ENCODE assay signal across 11 mouse cellular contexts in the genomic region with DNA sequence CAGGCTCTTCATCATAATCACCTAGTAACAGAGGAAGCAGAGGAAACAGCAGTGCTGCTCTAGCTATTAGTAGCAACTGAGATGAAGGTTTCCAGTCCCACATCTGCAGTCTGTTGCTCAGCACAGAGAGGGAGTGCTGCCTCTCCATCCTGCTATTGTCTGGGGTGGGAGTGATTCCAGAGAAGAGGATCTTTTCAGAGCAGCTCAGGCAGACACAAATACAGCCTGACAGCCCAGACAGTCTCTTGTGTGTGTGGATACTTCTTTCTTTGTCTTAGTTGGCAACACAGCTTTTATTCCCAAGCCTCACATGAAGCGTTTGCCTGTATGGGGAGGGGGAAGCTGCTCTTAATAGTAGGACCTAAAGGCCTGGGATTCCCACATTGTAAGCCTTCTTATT.
DNase-seq lines count a peak whose midpoint lies in the region; ATAC-seq and TF ChIP-seq lines count a peak whose summit lies in the region.
"Had no signal": no experiment of that assay in that cellular context is flagged by ENCODE, and none has a peak within 500 bp of the region (broad histone marks: within the 10 kb centered on the region; RNA-seq: fewer than 3 reads in every experiment).

No protein-coding gene starts in this region.

- no peak overlapping the region for H3K4me2 ChIP-seq in lung, embryonic 14.5 days
- H3K4me2 ChIP-seq in intestine, embryonic 15.5 days (replicated peaks), result no peak overlapping the region
- H3K4me2 ChIP-seq: liver, embryonic 12.5 days had no signal

- peak; percentile 3 for DNase-seq in lung, embryonic 14.5 days
- no peak for DNase-seq in lung, postnatal 25 days (ENCODE audit: low spot score)
- DNase-seq in forebrain, embryonic 10.5 days (ENCODE audit: extremely low spot score, low spot score), result no peak
- DNase-seq in retina, embryonic 14.5 days (ENCODE audit: low spot score), result peak; percentile 77
- no peak for DNase-seq in cerebellum, adult 18-20 months
- DNase-seq in adrenal gland, postnatal 36 days, result no peak
- no peak for DNase-seq in right cerebral cortex, postnatal 36 days (ENCODE audit: low spot score in 2 of 2)
- DNase-seq: cerebellum, adult 2 months had no signal

- H3K27ac ChIP-seq in lung, embryonic 14.5 days (ENCODE audit: low read depth), result no peak overlapping the region
- H3K27ac ChIP-seq in forebrain, embryonic 10.5 days, result peak overlapping the region; percentile 68
- no peak overlapping the region for H3K27ac ChIP-seq in intestine, embryonic 15.5 days
- H3K27ac ChIP-seq: heart, embryonic 10.5 days; liver, embryonic 12.5 days had no signal

- WGBS in lung, embryonic 14.5 days, result 73% methylated on average over 1 of the region's 1 CpGs
- WGBS in forebrain, embryonic 10.5 days, result 11% methylated on average over 1 of the region's 1 CpGs
- WGBS in intestine, embryonic 15.5 days, result 66% methylated on average over 1 of the region's 1 CpGs

- no peak for TF ChIP-seq CTCF in lung, embryonic 14.5 days (IDR thresholded peaks at IDR 0.05; ENCODE audit: low read depth)

- H3K27me3 ChIP-seq in lung, embryonic 14.5 days (ENCODE audit: insufficient read depth, low read length), result no peaks in the 10 kb centered on the region
- H3K27me3 ChIP-seq in forebrain, embryonic 10.5 days (ENCODE audit: poor library complexity, severe bottlenecking), result peaks cover 87% of the 10 kb centered on the region
- H3K27me3 ChIP-seq in intestine, embryonic 15.5 days (replicated peaks), result no peaks in the 10 kb centered on the region

- no peak overlapping the region for H3K9ac ChIP-seq in lung, embryonic 14.5 days
- no peak overlapping the region for H3K9ac ChIP-seq in intestine, embryonic 15.5 days
- H3K9ac ChIP-seq: liver, embryonic 12.5 days had no signal

- ATAC-seq in lung, embryonic 14.5 days (ENCODE audit: insufficient read depth), result no peak
- peak; percentile 78 for ATAC-seq in intestine, embryonic 15.5 days
- ATAC-seq: liver, embryonic 12.5 days had no signal

- no peaks in the 10 kb centered on the region for H3K9me3 ChIP-seq in lung, embryonic 14.5 days (ENCODE audit: low read depth, low read length)
- H3K9me3 ChIP-seq in forebrain, embryonic 10.5 days, result no peaks in the 10 kb centered on the region
- H3K9me3 ChIP-seq in intestine, embryonic 15.5 days, result no peaks in the 10 kb centered on the region
- H3K9me3 ChIP-seq: heart, embryonic 10.5 days; liver, embryonic 12.5 days had no signal

- H3K4me1 ChIP-seq in lung, embryonic 14.5 days (ENCODE audit: insufficient read depth), result no peaks in the 10 kb centered on the region
- H3K4me1 ChIP-seq in forebrain, embryonic 10.5 days, result peaks cover 18% of the 10 kb centered on the region
- H3K4me1 ChIP-seq in intestine, embryonic 15.5 days (replicated peaks), result no peaks in the 10 kb centered on the region
- H3K4me1 ChIP-seq: heart, embryonic 10.5 days had no signal

- H3K36me3 ChIP-seq in lung, embryonic 14.5 days (ENCODE audit: insufficient read depth), result no peaks in the 10 kb centered on the region
- no peaks in the 10 kb centered on the region for H3K36me3 ChIP-seq in forebrain, embryonic 10.5 days (replicated peaks)
- no peaks in the 10 kb centered on the region for H3K36me3 ChIP-seq in intestine, embryonic 15.5 days
- H3K36me3 ChIP-seq: heart, embryonic 10.5 days; liver, embryonic 12.5 days had no signal

- no peak overlapping the region for H3K4me3 ChIP-seq in lung, embryonic 14.5 days (ENCODE audit: low read depth, low read length)
- no peak overlapping the region for H3K4me3 ChIP-seq in forebrain, embryonic 10.5 days
- H3K4me3 ChIP-seq in intestine, embryonic 15.5 days (replicated peaks), result no peak overlapping the region
- H3K4me3 ChIP-seq: heart, embryonic 10.5 days; liver, embryonic 12.5 days had no signal

Comparison
In these comparisons a context has a peak if more than half of its experiments do, and no peak if none do; other contexts are left out.
1. DNase-seq: peak in lung, embryonic 14.5 days (single experiment) and retina, embryonic 14.5 days (single experiment); none in lung, postnatal 25 days (single experiment), forebrain, embryonic 10.5 days (single experiment), cerebellum, adult 18-20 months (0 of 2), adrenal gland, postnatal 36 days (0 of 2) and right cerebral cortex, postnatal 36 days (0 of 2).